12 mouse cellular contexts compared by ENCODE assay signal in the genomic region with DNA sequence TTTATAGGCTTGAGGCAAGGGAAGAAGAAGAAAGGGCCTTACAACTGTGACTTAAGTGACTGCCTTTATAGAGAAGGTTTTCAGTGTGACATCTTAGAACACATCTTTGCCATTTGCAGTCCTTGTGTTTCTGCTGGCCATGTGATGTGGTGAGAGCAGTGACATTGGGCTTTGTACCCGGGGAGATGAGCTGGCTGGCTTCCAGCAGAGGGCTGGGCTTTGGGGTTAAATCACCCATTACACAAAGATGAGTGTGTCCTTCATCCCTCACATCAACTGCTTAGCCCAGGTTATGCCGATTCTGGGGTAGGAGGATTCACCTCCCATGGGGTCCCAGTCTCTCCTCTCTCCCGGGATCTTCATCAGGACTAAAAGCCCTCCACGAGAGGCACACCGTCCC. TPM values are rescaled to one million over a fixed set of nuclear protein-coding genes. Genes with fewer than 3 reads are reported as not detected.
DNase-seq lines count a peak whose midpoint lies in the region; ATAC-seq lines count a peak whose summit lies in the region.
"Had no signal": no experiment of that assay in that cellular context is flagged by ENCODE, and none has a peak within 500 bp of the region (broad histone marks: within the 10 kb centered on the region; RNA-seq: fewer than 3 reads in every experiment).

No protein-coding gene starts in this region.

- no peaks in the 10 kb centered on the region; the same call in none of the 2 replicates for H3K4me1 ChIP-seq in forebrain, embryonic 11.5 days (replicated peaks; ENCODE audit: control insufficient read depth, insufficient read depth, low read length)
- peaks cover 9% of the 10 kb centered on the region for H3K4me1 ChIP-seq in forebrain, embryonic 16.5 days (replicated peaks; ENCODE audit: control insufficient read depth, insufficient read depth, low read length)
- H3K4me1 ChIP-seq: intestine, embryonic 15.5 days had no signal

- H3K4me2 ChIP-seq in forebrain, embryonic 11.5 days (ENCODE audit: low read depth, low read length, severe bottlenecking) = no peak overlapping the region
- no peak overlapping the region for H3K4me2 ChIP-seq in forebrain, embryonic 16.5 days (ENCODE audit: low read length)
- H3K4me2 ChIP-seq: intestine, embryonic 15.5 days had no signal

- no peak overlapping the region for H3K27ac ChIP-seq in forebrain, embryonic 11.5 days (ENCODE audit: low read depth, low read length)
- no peak overlapping the region for H3K27ac ChIP-seq in forebrain, embryonic 16.5 days (ENCODE audit: low read length)
- H3K27ac ChIP-seq: intestine, embryonic 15.5 days had no signal

- 79% methylated on average over 5 of the region's 5 CpGs for WGBS in forebrain, embryonic 11.5 days
- 72% methylated on average over 5 of the region's 5 CpGs for WGBS in forebrain, embryonic 16.5 days

- no peak overlapping the region for H3K4me3 ChIP-seq in forebrain, embryonic 11.5 days (ENCODE audit: low read depth, low read length)
- H3K4me3 ChIP-seq in forebrain, embryonic 16.5 days (replicated peaks; ENCODE audit: low read length) = no peak overlapping the region
- H3K4me3 ChIP-seq: intestine, embryonic 15.5 days had no signal

- no peaks in the 10 kb centered on the region for H3K9me3 ChIP-seq in forebrain, embryonic 11.5 days (ENCODE audit: control insufficient read depth, low read length)
- no peaks in the 10 kb centered on the region for H3K9me3 ChIP-seq in forebrain, embryonic 16.5 days (ENCODE audit: control insufficient read depth, low read length)
- H3K9me3 ChIP-seq: intestine, embryonic 15.5 days had no signal

- no peaks in the 10 kb centered on the region; the same call in 1 of the 2 replicates for H3K27me3 ChIP-seq in forebrain, embryonic 11.5 days (ENCODE audit: control insufficient read depth, insufficient read depth, low read length)
- H3K27me3 ChIP-seq in forebrain, embryonic 16.5 days (replicated peaks; ENCODE audit: control insufficient read depth, insufficient read depth, low read length) = no peaks in the 10 kb centered on the region
- H3K27me3 ChIP-seq: intestine, embryonic 15.5 days had no signal

- H3K9ac ChIP-seq in forebrain, embryonic 11.5 days (ENCODE audit: low read length) = no peak overlapping the region
- no peak overlapping the region for H3K9ac ChIP-seq in forebrain, embryonic 16.5 days (replicated peaks; ENCODE audit: low read depth, low read length)
- H3K9ac ChIP-seq: forebrain, postnatal 0 days; intestine, embryonic 15.5 days had no signal

- ATAC-seq in forebrain, embryonic 11.5 days (replicated peaks; ENCODE audit: low FRiP score) = no peak
- ATAC-seq in forebrain, embryonic 16.5 days = no peak
- ATAC-seq: forebrain, postnatal 0 days; intestine, embryonic 15.5 days had no signal

- H3K36me3 ChIP-seq in forebrain, embryonic 11.5 days (ENCODE audit: control insufficient read depth, insufficient read depth, low read length) = no peaks in the 10 kb centered on the region
- H3K36me3 ChIP-seq in forebrain, embryonic 16.5 days (ENCODE audit: control insufficient read depth, insufficient read depth) = peaks cover 6% of the 10 kb centered on the region; the same call in 1 of the 2 replicates
- H3K36me3 ChIP-seq: intestine, embryonic 15.5 days had no signal

- peak; percentile 48 for DNase-seq in forebrain, embryonic 11.5 days (ENCODE audit: low spot score)
- peak; percentile 52 for DNase-seq in ovary, adult 18-20 months (ENCODE audit: low spot score)
- DNase-seq in ovary, postnatal 14 days (ENCODE audit: low spot score) = no peak
- DNase-seq in adrenal gland, postnatal 36 days = peak; percentile 81 to 85
- peak; percentile 10 for DNase-seq in naive thymus-derived CD4-positive, alpha-beta T cell, adult 2 months (ENCODE audit: low read depth)
- DNase-seq in urinary bladder, adult 2 months (ENCODE audit: low spot score) = no peak
- no peak for DNase-seq in heart, postnatal 4 days
- DNase-seq: forebrain, postnatal 0 days; lung, postnatal 36 days; right cerebral cortex, postnatal 4 days had no signal

RNA-seq across cellular contexts. Expression of a gene that starts 41.4 kb away (rescaled TPM):
- 28.2 and 29.6 TPM in 2 replicates for polyA plus RNA-seq in forebrain, embryonic 11.5 days (2014; fragmentation: Nextera tagmentation; extraction: Ambion mirVana)
- polyA plus RNA-seq in forebrain, embryonic 16.5 days (2015; fragmentation: Nextera tagmentation; extraction: Ambion mirVana) = 22.2 and 30.4 TPM in 2 replicates
- total RNA-seq in adrenal gland, postnatal 36 days (2021) = 10 to 100 TPM; 16.6 to 28.0 TPM
- 6.3 and 8.2 TPM in 2 replicates for polyA plus RNA-seq in urinary bladder, adult 2 months (2012; rRNA removed)
- total RNA-seq in heart, postnatal 4 days (2021) = 10 to 100 TPM; 15.3 to 16.5 TPM

Comparison
In these comparisons a context has a peak if more than half of its experiments do, and no peak if none do; other contexts are left out.
1. DNase-seq: peak in forebrain, embryonic 11.5 days (single experiment), ovary, adult 18-20 months (single experiment), adrenal gland, postnatal 36 days (2 of 2) and naive thymus-derived CD4-positive, alpha-beta T cell, adult 2 months (single experiment); none in ovary, postnatal 14 days (single experiment), urinary bladder, adult 2 months (single experiment) and heart, postnatal 4 days (single experiment).